Mouse (Mus musculus) heart, embryonic 10.5 days (tissue): ENCODE measurements around the gene Treh. TPM values are rescaled to one million over a fixed set of nuclear protein-coding genes. Genes with fewer than 3 reads are reported as not detected.

ENCODE experiments used
- DNase-seq: peaks from one replicate; pipeline ENCODE4 v3.0.0-alpha.2; 2017; ENCODE audit warnings: low spot score
- H3K27ac ChIP-seq: fragments of 300-500 bp; sonication (generic); 2 replicates; pipeline ENCODE4 v1.5.1; 2016; ENCODE audit warnings: mild to moderate bottlenecking
- H3K27me3 ChIP-seq: fragments of 300-500 bp; sonication (generic); 2 replicates; pipeline ENCODE4 v1.6.1; 2016; ENCODE audit warnings: mild to moderate bottlenecking; ENCODE audit not compliant: poor library complexity, insufficient read depth, severe bottlenecking
- H3K36me3 ChIP-seq: fragments of 300-500 bp; sonication (generic); 2 replicates; pipeline ENCODE4 v1.6.1; 2016; ENCODE audit warnings: mild to moderate bottlenecking, moderate library complexity
- H3K4me1 ChIP-seq: fragments of 300-500 bp; sonication (generic); 2 replicates; pipeline ENCODE4 v1.6.1; 2016; ENCODE audit warnings: mild to moderate bottlenecking
- H3K4me3 ChIP-seq: fragments of 300-500 bp; sonication (generic); 2 replicates; pipeline ENCODE4 v1.5.1; 2016; ENCODE audit warnings: mild to moderate bottlenecking, moderate library complexity
- H3K9me3 ChIP-seq: fragments of 300-500 bp; sonication (generic); 2 replicates; pipeline ENCODE4 v1.6.1; 2016; ENCODE audit warnings: mild to moderate bottlenecking, moderate library complexity
- WGBS: fragments of 180-500 bp; shearing (Covaris S2); methylation state at CpG from one replicate; pipeline ENCODE4 v1.1.7; 2016; 5-methylcytosine and 5-hydroxymethylcytosine counted together
- polyA plus RNA-seq: library from polyadenylated mRNA; unstranded; fragments of >200 nt; fragmentation: Nextera tagmentation; extraction: Ambion mirVana; gene quantifications from 2 replicates; pipeline ENCODE4 v1.2.1, GENCODE M21; 2016

Gene Treh
- polyA plus RNA-seq, 1 experiment from 2014 or later = not detected

GRCm38 (mm10) chr9:44685346-44686330 is 12.6 kb downstream of the Treh start:
- Histone ChIP-seq H3K4me1 (peaks cover 18% of the 10 kb centered on the region), H3K27ac (no peak overlapping the region)

GRCm38 (mm10) chr9:44686638-44687037 is 13.6 kb downstream of the Treh start:
- no peaks in the 10 kb centered on the region for H3K9me3 ChIP-seq
- H3K27ac ChIP-seq = no peak overlapping the region
- H3K4me1 ChIP-seq = peaks cover 28% of the 10 kb centered on the region
- H3K27me3 ChIP-seq = peaks cover 7% of the 10 kb centered on the region; the same call in 1 of the 2 replicates
- peaks cover 46% of the 10 kb centered on the region for H3K36me3 ChIP-seq
- DNase-seq = no peak
- H3K4me3 ChIP-seq = no peak overlapping the region
- WGBS = 78% methylated on average over 5 of the region's 5 CpGs

More at GRCm38 (mm10) chr9:44685346-44686330, 12.6 kb downstream of the Treh start:
- peaks cover 36% of the 10 kb centered on the region for H3K36me3 ChIP-seq
- DNase-seq = peak; percentile 87
- WGBS = 44% methylated on average over 14 of the region's 14 CpGs
- H3K9me3 ChIP-seq = no peaks in the 10 kb centered on the region
- peaks cover 10% of the 10 kb centered on the region; the same call in 1 of the 2 replicates for H3K27me3 ChIP-seq
- no peak overlapping the region for H3K4me3 ChIP-seq

- Histone ChIP-seq H3K9me3 (no peaks in the 10 kb centered on the region), H3K4me1 (peaks cover 36% of the 10 kb centered on the region), H3K4me3 (no peak overlapping the region), H3K36me3 (peaks cover 59% of the 10 kb centered on the region), H3K27me3 (no peaks in the 10 kb centered on the region; the same call in 1 of the 2 replicates), H3K27ac (no peak overlapping the region)
- no peak for DNase-seq
- 50% methylated on average over 9 of the region's 9 CpGs for WGBS
These were observed 15.0 kb downstream of the Treh start for GRCm38 (mm10) chr9:44688013-44688412.

GRCm38 (mm10) chr9:44690641-44691040 is 17.6 kb downstream of the Treh start:
- Histone ChIP-seq H3K27ac (no peak overlapping the region), H3K9me3 (no peaks in the 10 kb centered on the region), H3K27me3 (no peaks in the 10 kb centered on the region), H3K4me3 (no peak overlapping the region), H3K36me3 (peaks cover 85% of the 10 kb centered on the region), H3K4me1 (peaks cover 36% of the 10 kb centered on the region)
- no peak for DNase-seq
- 44% methylated on average over 7 of the region's 7 CpGs for WGBS

- Histone ChIP-seq H3K9me3 (no peaks in the 10 kb centered on the region), H3K27me3 (no peaks in the 10 kb centered on the region), H3K36me3 (peaks cover 91% of the 10 kb centered on the region), H3K4me3 (no peak overlapping the region), H3K4me1 (peaks cover 25% of the 10 kb centered on the region), H3K27ac (peak overlapping the region; percentile 52; the same call in 1 of the 2 replicates)
- DNase-seq = no peak
- 66% methylated on average over 21 of the region's 21 CpGs for WGBS
These were observed 18.9 kb downstream of the Treh start for GRCm38 (mm10) chr9:44691671-44692520.

- DNase-seq = no peak
- H3K27ac ChIP-seq = no peak overlapping the region
- H3K4me3 ChIP-seq = no peak overlapping the region
- peaks cover 91% of the 10 kb centered on the region for H3K36me3 ChIP-seq
- no peaks in the 10 kb centered on the region for H3K27me3 ChIP-seq
- 78% methylated on average over 11 of the region's 11 CpGs for WGBS
- H3K4me1 ChIP-seq = peaks cover 22% of the 10 kb centered on the region
- H3K9me3 ChIP-seq = no peaks in the 10 kb centered on the region
These were observed 20.0 kb downstream of the Treh start for GRCm38 (mm10) chr9:44693071-44693470.

DNA sequence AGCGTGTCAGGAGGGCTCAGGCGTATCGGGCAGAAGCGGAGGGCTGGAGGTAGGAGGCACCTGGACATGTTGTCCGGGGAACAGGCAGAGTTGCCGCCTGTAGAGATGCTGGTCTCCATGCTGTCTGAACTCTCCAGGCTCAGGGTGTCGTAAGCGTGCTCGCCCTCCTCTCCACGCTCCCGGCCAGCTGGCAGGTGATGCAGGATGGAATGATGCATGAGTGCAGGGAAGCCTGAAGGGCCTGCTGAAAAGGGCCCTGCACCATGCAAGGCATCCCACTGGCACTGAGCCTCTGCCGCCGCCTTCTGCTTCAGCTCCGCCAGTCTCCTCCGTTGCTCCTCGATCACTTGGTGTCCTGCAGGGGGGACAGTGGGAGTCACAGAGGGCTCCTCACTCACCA is 24.8 kb downstream of the Treh start:
- Histone ChIP-seq H3K4me1 (peaks cover 2% of the 10 kb centered on the region; the same call in 1 of the 2 replicates), H3K27me3 (no peaks in the 10 kb centered on the region), H3K4me3 (no peak overlapping the region), H3K36me3 (peaks cover 100% of the 10 kb centered on the region), H3K27ac (no peak overlapping the region), H3K9me3 (no peaks in the 10 kb centered on the region)
- WGBS = 93% methylated on average over 16 of the region's 16 CpGs
- no peak for DNase-seq

DNA sequence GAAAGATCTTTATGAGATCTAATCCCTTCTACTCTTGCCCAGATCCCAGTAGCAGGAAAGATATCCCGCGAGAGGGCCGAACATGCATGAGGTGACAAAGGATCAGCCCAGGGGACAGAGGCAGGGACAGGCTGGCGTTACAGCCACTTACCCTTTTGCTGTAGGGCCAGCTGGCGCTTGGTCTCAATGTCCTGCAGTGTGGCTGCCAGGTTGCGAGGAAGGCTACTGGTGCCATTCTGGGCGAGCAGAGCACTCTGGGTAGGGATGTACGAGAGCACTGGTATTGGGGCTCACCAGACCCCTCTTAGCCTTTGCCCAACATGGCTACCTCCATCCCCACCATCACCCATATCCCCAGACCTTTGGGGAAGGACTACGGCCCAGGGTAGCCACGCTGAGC is 26.2 kb downstream of the Treh start:
- Histone ChIP-seq H3K36me3 (peaks cover 99% of the 10 kb centered on the region), H3K4me1 (0 out of 2 replicates have a peak, but pooled peaks cover 2% of the 10 kb centered on the region), H3K27ac (no peak overlapping the region), H3K9me3 (no peaks in the 10 kb centered on the region), H3K4me3 (no peak overlapping the region), H3K27me3 (no peaks in the 10 kb centered on the region)
- WGBS = 87% methylated on average over 10 of the region's 10 CpGs
- DNase-seq = no peak

GRCm38 (mm10) chr9:44699730-44700129 is 26.7 kb downstream of the Treh start:
- no peaks in the 10 kb centered on the region for H3K27me3 ChIP-seq
- DNase-seq = no peak
- peaks cover 98% of the 10 kb centered on the region for H3K36me3 ChIP-seq
- H3K9me3 ChIP-seq = no peaks in the 10 kb centered on the region
- H3K27ac ChIP-seq = no peak overlapping the region
- H3K4me3 ChIP-seq = no peak overlapping the region
- 88% methylated on average over 5 of the region's 5 CpGs for WGBS
- H3K4me1 ChIP-seq = 0 out of 2 replicates have a peak, but pooled peaks cover 2% of the 10 kb centered on the region

GRCm38 (mm10) chr9:44707749-44708428 is 34.9 kb downstream of the Treh start:
- no peaks in the 10 kb centered on the region for H3K9me3 ChIP-seq
- peaks cover 10% of the 10 kb centered on the region for H3K27me3 ChIP-seq
- WGBS = 22% methylated on average over 28 of the region's 28 CpGs
- peaks cover 26% of the 10 kb centered on the region for H3K4me1 ChIP-seq
- peak overlapping the region; percentile 48 for H3K27ac ChIP-seq
- H3K36me3 ChIP-seq = peaks cover 80% of the 10 kb centered on the region
- peak overlapping the region; percentile 55 for H3K4me3 ChIP-seq
- no peak for DNase-seq

DNA sequence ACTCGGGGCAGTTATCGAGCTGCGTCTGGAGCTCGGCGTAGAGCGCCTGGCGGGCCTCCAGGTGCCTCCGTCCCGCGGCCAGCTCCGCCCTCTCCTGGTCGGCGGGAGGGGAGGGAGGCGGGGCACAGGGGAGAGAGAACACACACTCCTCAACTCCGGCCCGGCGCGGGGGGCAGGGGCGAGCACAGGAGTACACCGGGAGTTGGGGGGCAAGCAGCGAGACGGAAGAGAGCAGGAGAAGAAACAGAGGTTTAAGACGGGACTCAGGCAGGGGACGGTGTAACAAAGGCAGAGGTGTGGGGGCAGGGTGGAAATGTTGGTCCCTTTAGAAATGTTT is 35.4 kb downstream of the Treh start:
- Histone ChIP-seq H3K4me3 (peak overlapping the region; percentile 55), H3K36me3 (peaks cover 82% of the 10 kb centered on the region), H3K27me3 (peaks cover 10% of the 10 kb centered on the region), H3K27ac (peak overlapping the region; percentile 48), H3K4me1 (peaks cover 29% of the 10 kb centered on the region), H3K9me3 (no peaks in the 10 kb centered on the region)
- peak; percentile 85 for DNase-seq
- 5% methylated on average over 24 of the region's 24 CpGs for WGBS

DNA sequence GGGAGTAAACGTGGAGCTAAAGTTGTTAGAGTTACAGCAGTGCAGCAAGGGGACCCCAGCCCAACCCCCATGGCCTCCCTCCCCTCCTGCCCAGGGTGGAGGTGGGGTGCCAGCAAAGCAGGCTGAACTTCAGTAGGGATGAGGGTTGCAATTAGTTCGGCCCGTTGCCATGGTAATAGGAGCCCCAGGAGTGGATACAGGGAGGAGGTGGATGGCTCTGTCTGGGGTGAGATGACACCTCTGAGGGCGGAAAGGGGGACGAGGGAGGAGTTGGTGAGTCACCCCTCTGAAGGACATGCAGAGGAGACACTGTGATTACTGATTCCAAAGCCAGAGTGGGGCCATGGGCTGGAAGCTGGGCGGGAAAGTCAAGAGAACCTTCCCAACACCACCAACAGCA is 35.9 kb downstream of the Treh start:
- no peak for DNase-seq
- WGBS = 20% methylated on average over 6 of the region's 6 CpGs
- Histone ChIP-seq H3K36me3 (peaks cover 82% of the 10 kb centered on the region), H3K27ac (peak overlapping the region; percentile 48), H3K4me3 (peak overlapping the region; percentile 55), H3K9me3 (no peaks in the 10 kb centered on the region), H3K27me3 (peaks cover 10% of the 10 kb centered on the region), H3K4me1 (peaks cover 33% of the 10 kb centered on the region)
